Mouse (Mus musculus) c-Kit-positive CD71-positive TER-119-positive erythroid progenitor cells, embryonic 14.5 days (primary cell): ENCODE measurements around the gene Sirt2.
A peak's percentile ranks its signal among the peaks of the same experiment; 100 is the strongest.

Source experiments
- DNase-seq: peaks from one replicate; pipeline ENCODE4 v3.0.0-alpha.2; 2013; ENCODE audit warnings: low spot score

Gene Sirt2

DNA sequence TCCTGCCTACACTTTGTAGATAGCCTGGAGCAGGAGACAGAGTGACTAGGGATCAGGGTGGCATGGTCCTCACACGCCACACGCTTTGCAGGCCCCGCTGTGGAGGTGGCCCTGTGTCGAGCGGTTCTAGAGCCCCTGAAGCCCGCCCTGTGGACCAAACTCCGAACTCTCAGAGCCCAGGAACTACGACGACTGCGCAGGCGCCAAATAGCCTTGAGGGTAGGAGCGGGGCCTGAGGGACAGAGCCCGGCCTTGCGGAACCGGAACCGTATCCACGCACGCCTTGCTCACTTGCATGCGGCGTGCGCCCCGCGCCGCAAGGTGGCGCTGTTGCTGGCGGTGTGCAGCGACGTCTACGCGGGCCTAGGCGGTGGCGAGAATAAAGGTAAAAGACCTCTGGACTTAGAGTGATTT, 30.0 kb downstream of the Sirt2 start:
- DNase-seq: peak; percentile 72

DNA sequence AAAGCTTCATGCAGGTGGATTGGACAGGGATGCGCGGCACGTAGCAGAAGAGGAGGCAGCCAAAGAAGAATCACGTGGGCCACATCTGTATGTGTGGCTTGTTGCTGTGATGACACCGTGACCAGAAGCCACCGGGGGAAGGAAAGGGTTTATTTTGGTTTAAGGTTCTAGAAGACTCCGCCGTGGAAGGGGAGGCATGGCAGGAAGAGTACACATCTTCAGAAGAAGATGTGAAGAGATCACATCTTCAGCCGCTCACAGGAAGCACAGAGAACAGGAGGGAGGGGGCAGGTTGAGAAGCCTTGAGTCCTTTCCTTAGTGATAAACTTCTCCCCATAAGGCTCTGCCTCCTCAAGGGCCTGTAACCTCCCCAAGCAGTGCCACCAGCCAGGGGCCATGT, 33.5 kb downstream of the Sirt2 start:
- no peak for DNase-seq

- DNase-seq: no peak
Measured at GRCm38 (mm10) chr7:28801451-28801850, 34.9 kb downstream of the Sirt2 start.

GRCm38 (mm10) chr7:28801901-28802670, 35.6 kb downstream of the Sirt2 start:
- DNase-seq: no peak

DNA sequence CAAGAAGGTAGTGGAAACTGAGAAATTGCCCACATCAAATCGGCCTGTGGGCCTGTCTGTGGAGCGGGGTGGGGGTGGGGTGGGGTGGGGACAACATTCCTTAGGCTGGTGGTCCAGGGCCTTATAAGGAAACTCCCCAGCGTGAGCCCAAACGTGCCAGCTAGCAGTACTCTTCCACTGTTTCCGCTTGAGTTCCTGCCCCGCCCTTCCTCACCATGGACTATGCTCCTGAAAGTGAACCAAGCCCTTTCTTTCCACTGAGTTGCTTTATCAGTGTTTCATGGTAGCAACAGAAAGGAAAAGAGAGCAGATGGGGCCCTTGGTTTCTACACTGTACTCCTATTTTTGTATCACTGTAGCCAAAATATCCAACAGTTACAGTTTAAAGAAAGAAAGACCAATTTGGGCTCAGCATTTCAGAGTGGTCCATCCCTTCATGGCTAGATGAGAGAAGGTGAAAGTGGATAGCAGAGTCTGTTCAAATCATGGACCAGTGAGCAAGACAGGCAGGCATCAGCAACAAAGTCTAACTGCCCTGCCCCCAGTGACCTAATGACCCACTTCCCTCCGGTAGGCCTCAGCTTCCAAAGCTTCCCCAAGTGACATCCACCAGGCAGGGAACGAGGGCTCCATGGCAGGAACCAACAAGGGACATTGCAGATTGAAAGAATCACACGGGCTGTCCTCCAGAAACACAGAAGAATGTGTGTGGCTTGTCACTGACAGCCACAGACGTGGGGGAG, 36.5 kb downstream of the Sirt2 start:
- DNase-seq: no peak

DNA sequence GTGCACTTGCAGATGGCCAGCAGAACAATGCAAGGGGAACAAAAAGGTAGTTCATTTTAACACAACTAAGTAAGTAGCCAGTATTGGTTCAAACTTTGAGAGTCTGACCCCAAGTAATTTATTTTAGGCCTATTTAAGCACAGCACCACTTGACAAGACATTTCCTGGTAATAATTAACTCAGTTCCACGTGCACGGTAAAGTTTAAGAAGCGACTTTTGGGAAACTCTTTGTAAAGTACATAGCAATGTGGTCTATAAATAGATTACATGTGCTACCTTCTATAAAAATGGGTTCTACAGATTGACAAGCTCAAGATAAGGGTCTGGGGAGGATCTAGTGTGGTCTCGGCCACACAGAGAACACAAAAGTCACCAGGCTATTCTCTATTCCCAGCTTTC, 37.2 kb downstream of the Sirt2 start:
- no peak for DNase-seq

DNA sequence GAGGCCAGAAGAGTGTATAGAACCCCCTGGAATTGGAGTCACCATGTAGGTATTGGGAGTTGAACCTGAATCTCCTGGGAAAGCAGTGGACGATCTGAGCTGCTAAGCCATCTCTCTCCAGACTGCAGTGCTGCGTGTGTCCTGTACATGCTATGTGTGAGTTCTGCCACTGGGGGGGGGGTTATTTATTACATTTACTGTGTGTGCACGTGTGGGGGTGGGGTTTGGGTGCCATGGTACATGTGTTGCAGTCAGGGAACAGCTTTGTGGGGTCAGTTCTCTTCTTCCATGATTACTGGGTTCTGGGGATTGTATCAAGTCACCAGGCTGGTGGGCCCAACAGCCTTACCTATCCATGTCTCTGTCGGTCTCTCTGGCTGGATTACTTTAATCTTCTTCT, 40.3 kb downstream of the Sirt2 start:
- no peak for DNase-seq

GRCm38 (mm10) chr7:28807641-28808220, 41.2 kb downstream of the Sirt2 start:
- no peak for DNase-seq

DNA sequence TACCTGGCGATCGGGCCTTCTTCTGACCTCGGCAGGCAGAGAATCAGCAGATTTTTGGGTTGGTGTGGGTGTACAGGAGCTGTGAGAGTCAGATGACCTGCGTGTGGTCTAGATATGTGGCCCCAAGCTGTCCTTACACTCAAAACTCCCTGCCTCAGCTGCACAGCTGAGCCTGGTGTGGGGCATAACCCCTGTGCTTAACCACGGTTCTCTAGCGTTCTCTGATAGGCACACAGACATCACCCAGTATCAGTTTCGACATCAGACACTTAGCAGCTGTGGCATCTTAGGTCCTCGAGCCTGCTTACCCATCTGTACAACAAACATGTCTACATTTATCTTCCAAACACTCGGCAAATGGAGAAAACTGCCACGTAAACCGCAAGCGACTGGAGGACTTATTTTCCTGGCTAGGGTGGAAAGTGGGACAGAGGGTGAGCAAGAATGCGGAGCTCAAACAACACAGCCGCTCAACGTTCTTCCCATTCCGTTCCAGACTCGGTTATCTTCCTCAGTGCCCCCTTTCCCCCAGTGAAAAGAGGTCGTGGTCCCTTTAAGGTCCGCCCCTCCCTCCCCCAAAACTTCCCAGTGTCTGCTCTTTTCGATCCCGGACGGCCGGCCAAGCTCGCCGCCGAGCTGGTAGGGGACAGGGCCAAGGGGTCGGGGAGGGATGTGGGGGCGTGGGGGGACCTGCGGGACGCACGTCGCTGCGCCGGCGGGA, 41.8 kb downstream of the Sirt2 start, which contains the start of gene Hnrnpl:
Hnrnpl (plus strand) TSS at position 321 of the 721 bp plus-strand sequence.
- DNase-seq: no peak

DNA sequence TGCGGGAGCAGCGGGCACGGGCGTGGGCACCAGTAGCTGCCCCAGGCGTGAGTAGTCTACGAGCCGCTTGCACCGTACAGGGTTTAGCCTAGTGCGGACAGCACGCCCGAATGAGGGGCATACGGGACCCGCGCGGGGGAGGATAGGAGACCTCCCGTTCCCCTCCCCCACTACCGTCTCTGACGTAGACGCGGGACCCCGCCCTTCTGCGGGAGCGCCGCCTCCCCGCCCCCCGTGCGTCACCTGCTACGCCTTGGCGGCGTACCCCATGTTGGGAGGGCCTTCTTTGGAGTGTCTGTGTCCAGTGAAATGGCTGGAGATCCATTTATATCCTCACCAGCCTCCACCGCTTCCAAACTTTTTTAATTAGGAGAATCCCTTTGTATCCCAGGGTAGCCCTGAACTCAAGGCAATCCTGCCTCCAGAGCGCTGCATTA, 42.4 kb downstream of the Sirt2 start:
- DNase-seq: peak; percentile 84

- peak; percentile 69 for DNase-seq
Measured at GRCm38 (mm10) chr7:28809401-28810089, 43.0 kb downstream of the Sirt2 start.

DNA sequence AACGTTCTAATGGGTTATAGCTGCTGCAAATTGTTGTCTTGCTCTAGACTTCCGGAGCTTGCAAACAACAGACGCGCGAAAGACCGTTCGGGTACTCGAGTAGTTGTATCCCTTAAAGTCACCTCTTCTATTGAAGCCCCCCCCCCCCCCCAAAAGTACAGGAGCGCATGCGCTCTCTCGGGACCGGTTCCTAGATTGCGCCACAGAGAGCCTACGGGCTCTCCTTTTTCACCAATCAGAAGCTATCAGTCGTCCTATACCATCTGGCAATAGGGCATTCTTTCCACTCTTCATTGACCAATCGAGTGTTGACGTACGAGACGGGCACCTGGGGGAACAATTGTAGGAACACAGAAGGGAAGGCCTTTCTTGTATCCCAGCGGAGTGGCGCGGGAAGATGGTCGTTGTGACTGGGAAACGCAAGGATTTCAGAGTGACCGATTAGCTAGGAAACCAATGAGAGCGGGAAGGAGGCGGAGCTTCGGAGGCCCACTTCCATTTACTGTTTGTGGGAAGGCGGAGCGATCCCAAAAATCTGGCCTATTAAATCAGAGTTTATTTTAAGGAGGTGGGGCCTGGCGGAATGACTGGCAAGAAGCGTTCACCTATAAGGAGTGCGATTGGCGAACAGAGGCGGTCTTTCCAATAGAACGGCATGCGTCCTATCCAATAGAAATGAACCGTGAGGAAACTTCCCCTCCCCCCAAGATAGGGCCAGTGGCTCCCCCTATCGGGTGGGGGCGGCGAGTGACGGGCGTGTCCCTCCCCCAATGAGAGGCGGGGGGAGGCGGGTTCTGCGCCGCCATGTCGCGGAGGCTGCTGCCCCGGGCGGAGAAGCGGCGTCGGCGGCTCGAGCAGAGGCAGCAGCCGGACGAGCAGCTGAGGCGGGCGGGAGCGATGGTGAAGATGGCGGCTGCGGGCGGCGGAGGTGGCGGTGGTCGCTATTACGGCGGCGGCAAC, 43.9 kb downstream of the Sirt2 start:
- peak; percentile 99 for DNase-seq

- DNase-seq: peak; percentile 90
Measured at GRCm38 (mm10) chr7:28811228-28811627, 44.7 kb downstream of the Sirt2 start.

DNA sequence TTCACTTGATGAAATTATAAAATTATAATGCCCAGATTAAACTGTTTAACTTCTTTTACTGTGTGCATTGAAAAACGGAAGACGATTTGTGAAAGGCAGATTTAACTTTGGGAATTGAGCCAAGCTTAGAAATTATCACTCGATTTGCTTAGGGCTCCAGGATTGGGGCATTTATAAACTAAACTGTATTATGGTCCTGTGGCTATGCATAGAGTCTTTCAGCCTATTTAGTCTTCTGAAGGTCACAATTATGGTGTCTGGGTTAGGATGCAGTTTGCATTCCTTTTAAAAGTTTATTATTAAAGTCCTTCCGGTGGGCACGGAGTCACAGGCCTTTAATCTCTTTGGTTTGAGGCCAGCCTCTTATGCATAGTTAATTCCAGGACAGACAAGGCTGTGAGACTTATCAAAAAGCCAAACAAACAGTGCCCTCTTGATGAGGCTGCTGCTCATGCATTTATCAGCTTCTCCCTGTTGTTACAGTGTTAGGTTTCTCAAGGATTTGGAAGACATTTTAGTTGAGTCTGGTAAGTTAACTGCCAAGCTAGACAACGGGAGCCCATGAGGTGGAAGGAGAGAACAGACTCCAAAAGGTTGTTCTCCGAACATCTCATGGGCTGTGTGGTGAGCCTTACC, 45.2 kb downstream of the Sirt2 start:
- DNase-seq: no peak

GRCm38 (mm10) chr7:28812436-28812835, 45.9 kb downstream of the Sirt2 start:
- DNase-seq: no peak

DNA sequence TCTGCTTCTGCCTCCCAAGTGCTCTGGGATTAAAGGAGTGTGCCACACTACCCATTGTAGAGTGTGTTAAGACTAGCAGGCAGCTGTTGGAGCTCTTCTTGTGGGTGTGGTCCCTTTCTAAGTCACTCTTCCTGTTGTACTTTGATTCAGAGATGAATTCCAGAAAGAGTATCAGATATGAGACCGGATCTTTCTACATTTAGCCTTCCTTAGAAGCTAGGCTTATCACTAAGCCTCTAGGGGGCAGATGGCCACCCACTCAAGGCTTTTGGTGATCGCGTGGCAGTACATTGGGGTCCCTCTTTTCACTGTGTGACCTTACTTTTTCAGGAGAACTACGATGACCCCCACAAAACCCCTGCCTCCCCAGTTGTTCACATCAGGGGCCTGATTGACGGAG, 46.4 kb downstream of the Sirt2 start:
- DNase-seq: no peak

DNA sequence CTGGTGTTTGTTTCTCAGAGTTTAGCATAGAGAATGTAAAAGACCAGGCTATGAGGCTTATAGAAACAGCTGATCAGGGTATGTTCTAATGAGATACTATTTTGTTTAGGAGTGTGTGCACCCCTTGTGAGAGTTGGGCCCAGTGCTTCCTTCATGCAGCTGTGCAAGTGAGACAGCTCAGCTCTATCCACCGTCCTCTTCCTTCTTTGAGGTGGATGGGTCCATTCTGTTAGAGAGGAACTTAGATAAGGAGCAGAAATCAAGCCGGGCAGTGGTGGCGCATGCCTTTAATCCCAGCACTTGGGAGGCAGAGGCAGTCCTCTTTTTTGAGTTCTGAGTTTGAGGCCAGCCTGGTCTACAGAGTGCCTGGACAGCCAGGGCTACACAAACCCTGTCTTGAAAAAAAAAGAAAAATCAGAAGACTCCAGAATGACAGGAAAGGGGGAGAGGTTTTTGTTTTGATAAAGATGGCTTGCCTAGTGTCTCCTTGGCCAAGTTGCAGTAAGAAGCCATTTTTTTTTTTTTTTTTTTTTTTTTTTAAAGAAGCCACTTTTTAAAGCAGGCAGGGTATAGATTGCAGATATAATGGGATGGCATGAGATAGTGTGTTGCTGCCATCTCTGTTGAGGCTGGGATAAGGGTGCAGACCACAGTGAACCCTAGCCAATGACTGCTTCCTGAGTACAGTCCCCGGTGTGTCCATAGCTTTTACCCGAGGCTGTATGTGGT, 47.9 kb downstream of the Sirt2 start:
- no peak for DNase-seq

GRCm38 (mm10) chr7:28815230-28815629, 48.7 kb downstream of the Sirt2 start:
- no peak for DNase-seq

DNA sequence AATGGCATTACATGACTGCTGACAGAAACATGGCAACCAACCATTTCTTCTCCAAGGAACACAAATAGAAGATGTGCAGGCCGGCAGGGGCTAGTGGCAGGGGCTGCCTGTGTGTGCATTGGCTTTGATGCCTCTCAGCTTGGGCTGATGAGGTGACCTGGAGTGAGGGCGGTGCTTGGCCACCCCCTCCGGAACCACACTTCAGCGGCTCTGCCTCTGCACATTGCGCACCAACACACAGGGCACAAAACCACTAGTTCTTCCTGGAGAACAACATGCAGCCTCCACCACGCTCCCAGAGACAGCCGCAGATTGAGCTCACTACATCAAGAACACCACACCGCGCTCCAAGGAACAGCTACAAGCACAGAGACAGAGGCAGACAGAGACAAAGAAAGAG, 49.7 kb downstream of the Sirt2 start:
- DNase-seq: no peak
